Mouse (Mus musculus) midbrain, embryonic 11.5 days (tissue): Measurements from ENCODE around the gene Bmp4. TPM values are rescaled to one million over a fixed set of nuclear protein-coding genes. Genes with fewer than 3 reads are reported as not detected.

Experiments
- ATAC-seq: fragments of 200-750 bp; cut with Nextera tagmentation; 2 replicates; pipeline ENCODE4 v1.8.0; 2017; ENCODE audit warnings: moderate TSS enrichment, moderate library complexity; ENCODE audit not compliant: low FRiP score
- DNase-seq: peaks from one replicate; pipeline ENCODE4 v3.0.0; 2015; ENCODE audit warnings: low spot score; ENCODE audit errors: missing footprints
- H3K27ac ChIP-seq: fragments of 300-500 bp; sonication (generic); 2 replicates; pipeline ENCODE4 v1.5.1; 2014; ENCODE audit warnings: low read depth, low read length
- H3K27me3 ChIP-seq: fragments of 300-500 bp; sonication (generic); 2 replicates; pipeline ENCODE4 v1.6.1; 2014; ENCODE audit warnings: mild to moderate bottlenecking, low read length, moderate library complexity, mixed read lengths; ENCODE audit not compliant: control insufficient read depth, insufficient read depth
- H3K36me3 ChIP-seq: fragments of 300-500 bp; sonication (generic); 2 replicates; pipeline ENCODE4 v1.6.1; 2014; ENCODE audit warnings: mild to moderate bottlenecking, low read length, moderate library complexity, mixed read lengths; ENCODE audit not compliant: control insufficient read depth, insufficient read depth
- H3K4me1 ChIP-seq: fragments of 300-500 bp; sonication (generic); 2 replicates; pipeline ENCODE4 v1.6.1; 2014; ENCODE audit warnings: low read length; ENCODE audit not compliant: control insufficient read depth, insufficient read depth
- H3K4me2 ChIP-seq: fragments of 300-500 bp; sonication (generic); 2 replicates; pipeline ENCODE4 v1.6.1; 2014; ENCODE audit warnings: mild to moderate bottlenecking, moderate library complexity
- H3K4me3 ChIP-seq: fragments of 300-500 bp; sonication (generic); 2 replicates; pipeline ENCODE4 v1.5.1; 2014; ENCODE audit warnings: low read depth, low read length
- H3K9ac ChIP-seq: fragments of 300-500 bp; sonication (generic); 2 replicates; pipeline ENCODE4 v1.6.1; 2014; ENCODE audit warnings: low read length
- H3K9me3 ChIP-seq: fragments of 300-500 bp; sonication (generic); 2 replicates; pipeline ENCODE4 v1.6.1; 2016; ENCODE audit warnings: low read length; ENCODE audit not compliant: control insufficient read depth
- WGBS: fragments of 180-500 bp; shearing (Covaris S2); extraction: QIAGEN DNeasy Blood & Tissue Kit; methylation state at CpG from one replicate; pipeline ENCODE4 v1.1.7; 2014; 5-methylcytosine and 5-hydroxymethylcytosine counted together
- polyA plus RNA-seq: library from polyadenylated mRNA; unstranded; fragments of >200 nt; fragmentation: Nextera tagmentation; extraction: Ambion mirVana; gene quantifications from 2 replicates; pipeline ENCODE4 v1.2.1, GENCODE M21; 2014

Gene Bmp4
- polyA plus RNA-seq, 1 experiment from 2014 or later, result 4.7 TPM

DNA sequence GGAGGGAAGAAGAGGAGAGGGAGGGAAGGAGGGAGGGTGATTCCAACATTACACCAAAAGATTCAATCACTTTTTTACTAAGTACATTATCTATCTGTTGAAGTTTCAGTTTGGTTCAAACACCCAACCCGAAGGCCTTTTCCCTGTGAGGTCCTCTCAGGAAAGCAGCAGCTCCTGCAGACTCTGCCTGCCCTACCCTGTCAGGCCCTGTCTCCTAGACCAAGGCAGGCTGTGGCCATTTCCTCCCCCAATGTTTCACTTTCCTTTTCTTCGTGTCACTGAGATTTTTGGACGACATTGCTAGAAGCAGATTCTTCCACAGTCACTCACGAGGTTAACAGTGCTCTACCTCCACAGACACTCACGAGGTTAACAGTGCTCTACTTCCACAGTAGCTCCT is 14.7 kb downstream of the Bmp4 start:
- Histone ChIP-seq H3K9me3 (no peaks in the 10 kb centered on the region), H3K27me3 (peaks cover 16% of the 10 kb centered on the region), H3K9ac (no peak overlapping the region), H3K4me3 (no peak overlapping the region), H3K4me2 (no peak overlapping the region), H3K36me3 (no peaks in the 10 kb centered on the region), H3K4me1 (peaks cover 5% of the 10 kb centered on the region; the same call in 1 of the 2 replicates), H3K27ac (no peak overlapping the region)
- 86% methylated on average over 5 of the region's 5 CpGs for WGBS
- no peak for ATAC-seq
- DNase-seq, result peak; percentile 66

DNA sequence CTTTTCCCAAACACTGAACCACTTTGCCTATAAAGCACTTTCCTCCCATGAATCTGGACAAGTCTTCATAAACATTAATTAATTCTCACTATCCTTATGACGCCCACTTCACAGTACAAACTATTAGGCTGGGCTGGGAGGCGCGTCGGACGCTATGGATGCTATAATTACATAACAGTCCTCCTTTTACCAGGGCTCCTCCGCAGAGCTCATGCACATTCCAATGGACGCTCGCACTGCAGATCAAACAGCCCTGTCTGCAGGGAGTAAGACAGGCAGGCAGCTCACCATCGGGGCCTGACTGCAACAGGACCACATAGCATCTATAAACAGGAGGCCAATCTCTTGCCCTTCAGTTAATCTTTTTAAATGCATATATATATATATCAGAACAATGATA is 18.0 kb downstream of the Bmp4 start:
- H3K4me3 ChIP-seq, result no peak overlapping the region
- H3K27ac ChIP-seq, result no peak overlapping the region
- H3K4me2 ChIP-seq, result no peak overlapping the region
- no peak overlapping the region for H3K9ac ChIP-seq
- peak; percentile 62 for DNase-seq
- H3K9me3 ChIP-seq, result no peaks in the 10 kb centered on the region
- no peak for ATAC-seq
- H3K36me3 ChIP-seq, result no peaks in the 10 kb centered on the region
- no peaks in the 10 kb centered on the region for H3K4me1 ChIP-seq
- 55% methylated on average over 9 of the region's 9 CpGs for WGBS
- H3K27me3 ChIP-seq, result no peaks in the 10 kb centered on the region

DNA sequence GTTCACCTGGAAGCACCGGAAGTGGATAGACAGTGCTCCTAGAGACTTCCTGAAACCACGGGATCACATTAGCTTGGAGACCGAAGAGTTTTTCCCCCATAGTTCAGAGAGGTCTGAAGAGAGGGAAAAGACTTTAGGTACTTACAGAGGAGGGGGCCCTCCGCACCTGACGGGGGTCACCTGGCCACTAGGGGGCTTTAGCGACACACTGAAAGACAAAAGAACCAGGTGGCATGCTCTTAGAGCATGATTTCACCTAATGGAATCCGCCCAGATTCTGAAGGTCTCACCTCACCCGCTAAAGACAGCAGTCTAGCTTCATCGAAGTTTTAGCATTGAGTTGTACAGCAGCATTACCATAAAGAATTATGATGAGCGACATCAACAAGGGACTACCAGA is 27.3 kb downstream of the Bmp4 start:
- Histone ChIP-seq H3K9ac (no peak overlapping the region), H3K4me2 (no peak overlapping the region), H3K36me3 (no peaks in the 10 kb centered on the region), H3K27ac (no peak overlapping the region), H3K4me3 (no peak overlapping the region), H3K27me3 (no peaks in the 10 kb centered on the region), H3K9me3 (no peaks in the 10 kb centered on the region), H3K4me1 (no peaks in the 10 kb centered on the region)
- DNase-seq (no peak), ATAC-seq (no peak)
- 37% methylated on average over 10 of the region's 10 CpGs for WGBS

- H3K9me3 ChIP-seq, result no peaks in the 10 kb centered on the region
- ATAC-seq (no peak), DNase-seq (peak; percentile 59)
- no peak overlapping the region for H3K9ac ChIP-seq
- no peak overlapping the region for H3K4me3 ChIP-seq
- H3K4me1 ChIP-seq, result no peaks in the 10 kb centered on the region
- 88% methylated on average over 8 of the region's 8 CpGs for WGBS
- H3K27me3 ChIP-seq, result no peaks in the 10 kb centered on the region
- no peak overlapping the region for H3K27ac ChIP-seq
- no peaks in the 10 kb centered on the region for H3K36me3 ChIP-seq
- H3K4me2 ChIP-seq, result no peak overlapping the region
These were observed 32.8 kb downstream of the Bmp4 start for GRCm38 (mm10) chr14:46357696-46358095.

GRCm38 (mm10) chr14:46357286-46357685 is 33.2 kb downstream of the Bmp4 start:
- H3K9me3 ChIP-seq, result no peaks in the 10 kb centered on the region
- 84% methylated on average over 7 of the region's 7 CpGs for WGBS
- ATAC-seq (no peak), DNase-seq (peak; percentile 76)
- H3K27me3 ChIP-seq, result no peaks in the 10 kb centered on the region
- no peaks in the 10 kb centered on the region for H3K36me3 ChIP-seq
- H3K27ac ChIP-seq, result no peak overlapping the region
- H3K4me1 ChIP-seq, result no peaks in the 10 kb centered on the region
- no peak overlapping the region for H3K9ac ChIP-seq
- no peak overlapping the region for H3K4me2 ChIP-seq
- no peak overlapping the region for H3K4me3 ChIP-seq

- Histone ChIP-seq H3K4me2 (no peak overlapping the region), H3K27ac (no peak overlapping the region), H3K36me3 (no peaks in the 10 kb centered on the region), H3K4me1 (no peaks in the 10 kb centered on the region), H3K9me3 (no peaks in the 10 kb centered on the region), H3K4me3 (no peak overlapping the region), H3K9ac (no peak overlapping the region), H3K27me3 (no peaks in the 10 kb centered on the region)
- DNase-seq (peak; percentile 56), ATAC-seq (no peak)
These were observed 45.7 kb downstream of the Bmp4 start for GRCm38 (mm10) chr14:46344750-46345149.

DNA sequence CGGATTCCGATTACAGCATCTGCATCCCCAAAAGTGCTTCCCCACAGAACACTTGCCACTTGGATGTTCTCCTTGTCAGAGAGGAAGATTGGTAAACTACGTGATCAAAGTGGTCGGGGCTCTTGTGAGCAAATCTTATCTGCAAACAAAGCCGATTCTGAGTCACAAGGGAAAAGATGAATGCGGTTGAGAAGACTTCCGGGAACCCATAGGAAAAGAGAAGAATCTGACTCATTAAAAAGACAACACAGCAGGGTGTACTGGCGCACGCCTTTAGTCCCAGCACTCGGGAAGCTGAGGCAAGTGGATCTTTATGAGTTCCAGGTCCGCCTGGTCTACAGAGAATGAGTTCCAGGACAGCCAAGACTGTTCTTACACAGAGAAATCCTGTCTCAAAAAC is 51.7 kb downstream of the Bmp4 start:
- 69% methylated on average over 11 of the region's 11 CpGs for WGBS
- Histone ChIP-seq H3K27ac (no peak overlapping the region), H3K4me2 (no peak overlapping the region), H3K36me3 (no peaks in the 10 kb centered on the region), H3K4me3 (no peak overlapping the region), H3K27me3 (no peaks in the 10 kb centered on the region), H3K9ac (no peak overlapping the region), H3K4me1 (no peaks in the 10 kb centered on the region), H3K9me3 (no peaks in the 10 kb centered on the region)
- ATAC-seq (no peak), DNase-seq (peak; percentile 17)

Other genes starting within 250 kb of the Bmp4 start
- not detected in 2 replicates for gene Gm15217, start 11.3 kb downstream of the Bmp4 start, polyA plus RNA-seq